Mouse (Mus musculus) forebrain, embryonic 12.5 days (tissue): Measurements from ENCODE around the gene Rac1. TPM values are rescaled to one million over a fixed set of nuclear protein-coding genes. Genes with fewer than 3 reads are reported as not detected.
"Not testable (repeated sequence)": the region's sequence is repeated elsewhere in the genome, so short reads cannot be mapped to it uniquely, and the experiment has no call there.

Source experiments
- ATAC-seq: fragments of 200-750 bp; cut with Nextera tagmentation; 2 replicates; pipeline ENCODE4 v1.8.0; 2017; ENCODE audit warnings: moderate TSS enrichment; ENCODE audit not compliant: low FRiP score
- H3K27ac ChIP-seq: fragments of 300-500 bp; sonication (generic); 2 replicates; pipeline ENCODE4 v1.5.1; 2016; ENCODE audit warnings: mild to moderate bottlenecking
- H3K27me3 ChIP-seq: fragments of 300-500 bp; sonication (generic); 2 replicates; pipeline ENCODE4 v1.6.1; 2016; ENCODE audit warnings: mild to moderate bottlenecking
- H3K36me3 ChIP-seq: fragments of 300-500 bp; sonication (generic); replicated peaks from 2 replicates; pipeline ENCODE4 v1.6.1; 2016; ENCODE audit warnings: mild to moderate bottlenecking
- H3K4me1 ChIP-seq: fragments of 300-500 bp; sonication (generic); 2 replicates; pipeline ENCODE4 v1.6.1; 2016
- H3K4me2 ChIP-seq: fragments of 300-500 bp; sonication (generic); 2 replicates; pipeline ENCODE4 v1.6.1; 2016; ENCODE audit warnings: mild to moderate bottlenecking, moderate library complexity
- H3K4me3 ChIP-seq: fragments of 300-500 bp; sonication (generic); replicated peaks from 2 replicates; pipeline ENCODE4 v1.5.1; 2016; ENCODE audit warnings: mild to moderate bottlenecking
- H3K9ac ChIP-seq: fragments of 300-500 bp; sonication (generic); 2 replicates; pipeline ENCODE4 v1.6.1; 2016; ENCODE audit warnings: mild to moderate bottlenecking
- H3K9me3 ChIP-seq: fragments of 300-500 bp; sonication (generic); 2 replicates; pipeline ENCODE4 v1.6.1; 2016
- WGBS: fragments of 180-500 bp; shearing (Covaris S2); methylation state at CpG from one replicate; pipeline ENCODE4 v1.1.7; 2016; 5-methylcytosine and 5-hydroxymethylcytosine counted together
- polyA plus RNA-seq: library from polyadenylated mRNA; unstranded; fragments of >200 nt; fragmentation: Nextera tagmentation; extraction: Ambion mirVana; gene quantifications from 2 replicates; pipeline ENCODE4 v1.2.1, GENCODE M21; 2016

Gene Rac1
- polyA plus RNA-seq, 1 experiment from 2014 or later: 377 TPM

- peaks cover 72% of the 10 kb centered on the region for H3K36me3 ChIP-seq
- H3K4me1 ChIP-seq: peaks cover 2% of the 10 kb centered on the region; the same call in 1 of the 2 replicates
- no peak overlapping the region for H3K4me2 ChIP-seq
- no peak overlapping the region for H3K27ac ChIP-seq
- no peaks in the 10 kb centered on the region for H3K9me3 ChIP-seq
- ATAC-seq: no peak
- no peaks in the 10 kb centered on the region for H3K27me3 ChIP-seq
- WGBS: 94% methylated on average over 19 of the region's 19 CpGs
- no peak overlapping the region for H3K9ac ChIP-seq
- no peak overlapping the region for H3K4me3 ChIP-seq
Measured at GRCm38 (mm10) chr5:143502899-143503557, 24.8 kb downstream of the Rac1 start.

DNA sequence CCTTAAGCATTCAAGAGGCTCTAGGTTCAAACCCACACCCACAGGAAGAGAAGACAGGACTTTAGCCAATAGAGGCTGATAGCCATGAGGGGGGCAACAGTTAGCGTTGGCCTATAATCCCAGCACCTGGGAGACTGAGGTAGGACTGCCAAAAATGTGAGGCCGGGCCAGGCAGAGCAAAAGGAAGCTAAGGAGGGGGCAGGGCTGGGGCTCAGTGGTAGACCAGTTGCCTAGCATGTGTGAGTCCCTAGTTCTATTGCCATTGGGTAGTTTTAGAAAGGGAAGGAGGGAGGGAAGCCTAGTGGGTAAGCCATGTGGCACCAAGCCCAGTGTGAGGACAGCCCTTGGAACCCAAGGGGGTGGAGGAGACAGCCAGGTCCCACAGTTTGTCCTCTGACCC lies 26.2 kb downstream of the Rac1 start:
- H3K4me3 ChIP-seq: no peak overlapping the region
- no peaks in the 10 kb centered on the region for H3K27me3 ChIP-seq
- H3K9me3 ChIP-seq: no peaks in the 10 kb centered on the region
- ATAC-seq: no peak
- no peaks in the 10 kb centered on the region for H3K4me1 ChIP-seq
- no peak overlapping the region for H3K27ac ChIP-seq
- H3K4me2 ChIP-seq: no peak overlapping the region
- no peak overlapping the region for H3K9ac ChIP-seq
- WGBS: 91% methylated on average over 2 of the region's 2 CpGs
- peaks cover 58% of the 10 kb centered on the region for H3K36me3 ChIP-seq

- Histone ChIP-seq H3K27ac (no peak overlapping the region), H3K9ac (no peak overlapping the region), H3K9me3 (no peaks in the 10 kb centered on the region), H3K36me3 (peaks cover 58% of the 10 kb centered on the region), H3K4me2 (no peak overlapping the region), H3K4me3 (no peak overlapping the region), H3K27me3 (no peaks in the 10 kb centered on the region), H3K4me1 (no peaks in the 10 kb centered on the region)
- no peak for ATAC-seq
- 93% methylated on average over 8 of the region's 8 CpGs for WGBS
Measured at GRCm38 (mm10) chr5:143501140-143501539, 26.7 kb downstream of the Rac1 start.

DNA sequence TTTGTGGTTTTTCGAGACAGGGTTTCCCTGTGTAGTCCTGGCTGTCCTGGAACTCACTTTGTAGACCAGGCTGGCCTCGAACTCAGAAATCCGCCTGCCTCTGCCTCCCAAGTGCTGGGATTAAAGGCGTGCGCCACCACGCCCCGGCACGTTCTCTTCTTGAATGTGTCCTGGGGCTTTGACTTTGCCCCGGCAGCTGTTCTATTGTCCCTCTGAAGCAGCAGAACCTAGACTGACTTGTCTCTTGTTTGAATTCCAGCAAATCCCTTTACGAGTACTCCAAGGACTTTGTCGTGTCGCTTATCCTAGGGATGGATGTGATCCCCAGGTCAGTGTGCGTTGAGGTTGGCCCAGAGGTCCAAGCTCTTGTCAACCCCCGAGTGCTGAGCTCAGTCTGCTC lies 27.1 kb downstream of the Rac1 start:
- H3K27ac ChIP-seq, H3K4me3 ChIP-seq, H3K27me3 ChIP-seq, H3K9me3 ChIP-seq, H3K4me1 ChIP-seq, H3K9ac ChIP-seq, ATAC-seq, H3K4me2 ChIP-seq: not testable (repeated sequence)
- peaks cover 55% of the 10 kb centered on the region for H3K36me3 ChIP-seq
- 91% methylated on average over 14 of the region's 14 CpGs for WGBS

DNA sequence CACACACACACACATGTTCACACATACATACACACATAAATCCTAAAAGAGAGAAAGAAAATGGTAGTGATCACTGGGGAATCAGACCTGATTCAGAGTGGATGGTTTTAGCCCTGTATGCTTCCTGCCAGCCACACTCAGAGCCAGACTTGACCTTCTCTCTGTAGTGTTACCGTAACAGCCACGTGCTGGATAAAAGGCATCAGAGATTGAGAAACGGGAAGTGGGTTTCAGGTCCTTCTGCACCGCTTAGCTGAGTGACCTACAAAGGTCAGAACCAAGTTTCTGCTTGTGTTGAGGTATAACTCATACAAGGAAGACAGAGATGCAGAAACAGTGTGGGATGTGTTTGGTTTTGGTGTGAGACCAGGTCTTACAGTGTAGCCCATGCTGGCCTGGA lies 28.1 kb downstream of the Rac1 start:
- H3K4me2 ChIP-seq: no peak overlapping the region

GRCm38 (mm10) chr5:143499197-143499596 lies 28.6 kb downstream of the Rac1 start:
- WGBS: 93% methylated on average over 7 of the region's 7 CpGs
- H3K4me3 ChIP-seq: no peak overlapping the region
- no peaks in the 10 kb centered on the region for H3K4me1 ChIP-seq
- ATAC-seq: no peak
- H3K4me2 ChIP-seq: no peak overlapping the region
- H3K9ac ChIP-seq: no peak overlapping the region
- no peaks in the 10 kb centered on the region for H3K27me3 ChIP-seq
- no peaks in the 10 kb centered on the region for H3K9me3 ChIP-seq
- peaks cover 46% of the 10 kb centered on the region for H3K36me3 ChIP-seq
- H3K27ac ChIP-seq: no peak overlapping the region

More for the DNA sequence above, 28.1 kb downstream of the Rac1 start:
- H3K27me3 ChIP-seq: no peaks in the 10 kb centered on the region
- no peak overlapping the region for H3K9ac ChIP-seq
- no peak overlapping the region for H3K4me3 ChIP-seq
- H3K36me3 ChIP-seq: peaks cover 46% of the 10 kb centered on the region
- 90% methylated on average over 4 of the region's 4 CpGs for WGBS
- ATAC-seq: no peak
- H3K4me1 ChIP-seq: no peaks in the 10 kb centered on the region
- H3K27ac ChIP-seq: no peak overlapping the region
- H3K9me3 ChIP-seq: no peaks in the 10 kb centered on the region

DNA sequence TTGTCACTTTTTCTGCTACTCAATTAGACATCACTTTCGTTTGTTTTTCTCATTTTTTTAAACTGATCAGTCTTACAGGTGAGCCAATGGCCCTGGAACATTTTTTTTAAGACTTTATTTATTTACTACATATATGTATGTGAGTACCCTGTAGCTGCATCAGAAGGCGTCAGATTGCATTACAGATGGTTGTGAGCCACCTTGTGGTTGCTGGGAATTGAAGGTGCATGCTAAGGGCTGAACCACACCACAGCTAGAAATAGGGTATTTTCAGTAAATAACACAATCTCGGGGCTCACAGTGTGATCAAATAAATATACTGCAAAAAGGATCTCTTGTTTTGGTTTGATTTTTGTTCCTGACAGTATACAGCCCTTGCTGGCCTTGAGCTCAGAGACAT lies 30.4 kb downstream of the Rac1 start:
- H3K27ac ChIP-seq: no peak overlapping the region
- H3K27me3 ChIP-seq: no peaks in the 10 kb centered on the region
- no peak overlapping the region for H3K4me3 ChIP-seq
- H3K36me3 ChIP-seq: peaks cover 31% of the 10 kb centered on the region
- H3K9me3 ChIP-seq: no peaks in the 10 kb centered on the region
- H3K4me1 ChIP-seq: no peaks in the 10 kb centered on the region
- no peak overlapping the region for H3K9ac ChIP-seq
- H3K4me2 ChIP-seq: no peak overlapping the region
- ATAC-seq: no peak
- WGBS: 83% methylated on average over 3 of the region's 3 CpGs

DNA sequence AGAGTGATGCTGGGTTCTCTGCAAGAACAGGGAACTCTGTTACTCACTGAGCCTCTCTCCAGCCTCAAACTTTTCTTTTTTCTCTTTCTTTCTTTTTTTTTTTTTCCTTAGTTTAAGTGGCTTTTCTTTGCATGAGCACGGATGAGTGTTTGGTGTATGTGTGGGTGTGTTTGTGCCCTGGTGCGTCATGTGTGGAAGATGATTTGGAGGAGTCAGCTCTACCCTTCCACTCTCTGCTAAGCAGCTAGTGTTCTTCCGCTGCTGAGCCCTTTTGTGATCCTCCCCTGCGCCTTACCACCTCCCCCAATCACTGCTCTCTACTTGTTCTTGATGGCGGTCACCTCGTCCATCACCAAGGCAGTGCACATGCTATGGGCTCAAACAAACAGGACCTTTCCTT lies 32.1 kb downstream of the Rac1 start:
- no peak overlapping the region for H3K9ac ChIP-seq
- peaks cover 26% of the 10 kb centered on the region for H3K36me3 ChIP-seq
- no peaks in the 10 kb centered on the region for H3K4me1 ChIP-seq
- H3K27me3 ChIP-seq: no peaks in the 10 kb centered on the region
- 90% methylated on average over 6 of the region's 6 CpGs for WGBS
- no peak overlapping the region for H3K4me2 ChIP-seq
- H3K9me3 ChIP-seq: no peaks in the 10 kb centered on the region
- H3K4me3 ChIP-seq: no peak overlapping the region
- H3K27ac ChIP-seq: no peak overlapping the region
- no peak for ATAC-seq

DNA sequence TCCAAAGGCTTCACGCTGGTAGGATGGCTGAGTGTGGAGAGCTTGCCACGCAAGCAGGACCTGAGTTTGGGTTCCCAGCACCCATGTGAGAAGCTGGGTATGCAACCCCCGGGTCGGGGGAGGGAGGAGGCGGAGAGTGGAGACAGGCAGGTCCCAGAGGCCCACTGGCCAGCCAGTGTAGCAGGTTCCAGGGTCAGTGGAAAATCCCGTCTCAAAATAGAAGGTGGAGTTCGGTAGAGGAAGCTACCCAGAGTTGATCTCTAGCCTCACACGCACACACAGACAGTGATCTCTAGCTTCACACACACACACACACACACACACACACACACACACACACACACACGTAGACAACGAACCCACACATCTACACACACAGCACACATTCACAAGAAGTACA lies 34.7 kb downstream of the Rac1 start:
- H3K4me3 ChIP-seq: no peak overlapping the region
- 88% methylated on average over 10 of the region's 10 CpGs for WGBS
- no peak overlapping the region for H3K9ac ChIP-seq
- no peak overlapping the region for H3K4me2 ChIP-seq
- H3K27me3 ChIP-seq: no peaks in the 10 kb centered on the region
- no peaks in the 10 kb centered on the region for H3K4me1 ChIP-seq
- peaks cover 33% of the 10 kb centered on the region for H3K36me3 ChIP-seq
- no peaks in the 10 kb centered on the region for H3K9me3 ChIP-seq
- H3K27ac ChIP-seq: no peak overlapping the region
- ATAC-seq: no peak

DNA sequence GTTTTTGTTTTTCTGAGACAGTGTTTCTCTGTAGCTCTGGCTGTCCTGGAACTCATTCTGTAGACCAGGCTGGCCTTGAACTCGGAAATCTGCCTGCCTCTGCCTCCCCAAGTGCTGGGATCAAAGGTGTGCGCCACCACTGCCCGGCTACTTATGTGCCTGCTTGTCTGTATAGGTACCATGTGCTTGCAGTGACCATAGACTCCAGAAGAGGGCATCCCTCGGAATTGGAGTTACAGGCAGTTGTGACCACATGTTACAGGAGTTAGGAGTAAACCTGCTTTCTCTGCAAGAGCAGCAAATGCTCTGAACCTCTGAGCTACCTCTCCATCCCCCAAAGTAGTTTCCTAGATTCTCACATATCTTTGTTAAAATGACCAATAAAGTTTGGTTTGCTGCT lies 36.1 kb downstream of the Rac1 start:
- ATAC-seq: no peak
- no peak overlapping the region for H3K27ac ChIP-seq
- H3K4me3 ChIP-seq: no peak overlapping the region
- no peak overlapping the region for H3K9ac ChIP-seq
- peaks cover 47% of the 10 kb centered on the region for H3K36me3 ChIP-seq
- H3K4me1 ChIP-seq: no peaks in the 10 kb centered on the region
- no peaks in the 10 kb centered on the region for H3K9me3 ChIP-seq
- H3K4me2 ChIP-seq: no peak overlapping the region
- no peaks in the 10 kb centered on the region for H3K27me3 ChIP-seq
- 92% methylated on average over 4 of the region's 4 CpGs for WGBS

- ATAC-seq: no peak
- H3K36me3 ChIP-seq: peaks cover 61% of the 10 kb centered on the region
- H3K4me3 ChIP-seq: no peak overlapping the region
- no peak overlapping the region for H3K9ac ChIP-seq
- no peak overlapping the region for H3K4me2 ChIP-seq
- no peaks in the 10 kb centered on the region for H3K4me1 ChIP-seq
- WGBS: 88% methylated on average over 14 of the region's 14 CpGs
- H3K9me3 ChIP-seq: no peaks in the 10 kb centered on the region
- H3K27me3 ChIP-seq: no peaks in the 10 kb centered on the region
- no peak overlapping the region for H3K27ac ChIP-seq
Measured at GRCm38 (mm10) chr5:143489749-143490342, 38.0 kb downstream of the Rac1 start.

GRCm38 (mm10) chr5:143487998-143488397 lies 39.8 kb downstream of the Rac1 start:
- peaks cover 72% of the 10 kb centered on the region for H3K36me3 ChIP-seq
- 93% methylated on average over 5 of the region's 5 CpGs for WGBS
- no peaks in the 10 kb centered on the region for H3K4me1 ChIP-seq
- no peaks in the 10 kb centered on the region for H3K9me3 ChIP-seq
- no peak for ATAC-seq
- H3K27ac ChIP-seq: no peak overlapping the region
- no peak overlapping the region for H3K4me2 ChIP-seq
- no peaks in the 10 kb centered on the region for H3K27me3 ChIP-seq
- no peak overlapping the region for H3K4me3 ChIP-seq
- no peak overlapping the region for H3K9ac ChIP-seq

DNA sequence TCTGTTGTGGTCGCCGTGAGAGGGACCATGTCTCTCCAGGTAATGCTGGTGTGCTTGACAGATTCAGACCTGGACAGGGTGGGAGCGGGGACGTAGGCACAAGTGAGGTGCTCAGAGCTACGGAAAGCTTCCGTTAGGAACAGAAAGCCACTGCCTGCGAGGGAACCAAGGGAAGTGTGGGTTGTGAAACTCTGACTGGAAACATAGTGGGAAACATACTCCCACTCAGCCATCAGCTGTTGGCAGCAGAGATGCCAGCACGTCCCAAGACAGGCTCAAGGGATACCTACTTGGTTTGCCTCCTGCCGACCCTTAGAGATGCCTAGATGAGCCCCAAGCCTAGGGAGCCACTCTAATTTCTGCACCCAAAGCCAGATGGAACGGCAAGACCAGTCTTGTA lies 40.6 kb downstream of the Rac1 start:
- Histone ChIP-seq H3K4me2 (no peak overlapping the region), H3K9ac (no peak overlapping the region), H3K36me3 (peaks cover 79% of the 10 kb centered on the region), H3K27ac (no peak overlapping the region), H3K4me3 (no peak overlapping the region), H3K9me3 (no peaks in the 10 kb centered on the region), H3K27me3 (no peaks in the 10 kb centered on the region), H3K4me1 (no peaks in the 10 kb centered on the region)
- 93% methylated on average over 10 of the region's 10 CpGs for WGBS
- no peak for ATAC-seq
